Mouse (Mus musculus): ENCODE measurements around the gene Prdx2.

DNA sequence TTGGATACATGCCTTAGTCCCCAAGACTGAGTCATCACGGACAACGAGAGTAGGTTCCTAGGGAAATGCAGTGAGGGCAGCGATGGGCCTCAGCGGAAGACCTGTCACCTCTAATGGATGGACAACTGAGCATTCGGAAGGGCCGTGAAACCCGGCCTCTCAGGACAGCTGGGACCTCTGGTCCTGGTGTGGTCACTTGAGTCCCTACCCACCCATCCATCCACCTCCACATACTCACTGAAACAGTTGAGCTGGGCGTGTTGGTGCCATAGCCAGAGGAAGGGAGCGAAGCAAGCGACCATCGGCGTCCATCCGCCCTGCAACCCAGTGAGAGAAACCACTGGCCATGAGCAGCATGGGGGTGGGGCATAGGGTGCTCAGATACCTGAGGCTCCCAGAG is 38.8 kb upstream of the Prdx2 start:
- TF ChIP-seq CTCF (IDR thresholded peaks at IDR 0.05; ENCODE audit: extremely low read depth, insufficient read depth, insufficient read length, insufficient replicate concordance) (no peak), POLR2A (IDR thresholded peaks at IDR 0.05; ENCODE audit: low read depth, low read length) (no peak)

Measured in spleen, adult 2 months (tissue).